Mouse (Mus musculus): Measurements from ENCODE around the gene Slc6a4. TPM values are rescaled to one million over a fixed set of nuclear protein-coding genes. Genes with fewer than 3 reads are reported as not detected.

Gene Slc6a4
- polyA plus RNA-seq, 2 experiments, result 1.6 to 2.4 TPM

DNA sequence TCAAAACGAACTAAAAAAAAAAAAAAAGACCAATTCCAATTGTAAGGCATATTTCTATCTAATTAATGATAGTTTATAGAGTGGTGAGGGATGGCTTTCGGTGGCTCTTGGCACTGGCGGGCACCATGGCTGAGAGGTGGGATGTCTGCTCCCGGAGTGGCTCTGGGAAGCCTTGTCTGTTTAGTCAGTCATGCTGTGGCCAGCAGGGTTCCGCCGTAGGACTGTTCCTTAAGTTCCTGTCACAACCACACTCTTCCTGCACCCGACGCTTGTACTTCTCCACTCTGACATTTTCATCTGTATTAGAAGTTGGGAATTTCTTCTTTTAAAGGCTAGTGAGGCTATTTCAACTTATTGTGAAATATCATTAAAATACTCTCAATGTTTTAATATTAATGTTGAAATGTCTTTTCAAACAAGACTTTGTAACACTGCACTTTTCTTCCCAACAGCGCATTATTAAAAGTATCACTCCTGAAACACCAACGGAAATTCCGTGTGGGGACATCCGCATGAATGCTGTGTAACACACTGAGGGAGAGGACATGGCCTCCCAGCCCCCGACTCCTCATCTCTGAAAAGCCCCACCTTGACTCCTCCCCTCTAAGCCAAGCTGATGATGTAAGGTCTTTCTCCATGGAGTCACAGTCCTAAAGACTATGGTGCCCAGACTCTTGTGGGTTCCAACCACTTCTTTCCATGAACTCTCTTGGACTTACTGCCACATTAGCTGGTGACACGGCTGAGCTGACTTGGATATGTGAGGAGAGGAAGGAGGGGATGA lies 32.9 kb downstream of the Slc6a4 start:
- TF ChIP-seq EP300 (IDR thresholded peaks at IDR 0.05; ENCODE audit: low read depth) (no peak), CTCF (IDR thresholded peaks at IDR 0.05; ENCODE audit: low read depth) (no peak)
- 35% methylated on average over 14 of the region's 14 CpGs for WGBS (ENCODE audit: insufficient replicate concordance)
- Histone ChIP-seq H3K4me3 (ENCODE audit: insufficient read depth in 1 of 2, low read depth in 2 of 2, low read length in 2 of 2) (no peak overlapping the region), H3K9me3 (ENCODE audit: control insufficient read depth, low read length) (no peaks in the 10 kb centered on the region), H3K4me1 (replicated peaks; ENCODE audit: control insufficient read depth in 2 of 2, insufficient read depth in 2 of 2, low read length in 1 of 2) (no peaks in the 10 kb centered on the region), H3K27ac (no peak overlapping the region), H3K36me3 (replicated peaks; ENCODE audit: control insufficient read depth, insufficient read depth, low read depth) (no peaks in the 10 kb centered on the region), H3K4me2 (ENCODE audit: low read depth) (no peak overlapping the region), H3K9ac (replicated peaks) (no peak overlapping the region), H3K27me3 (ENCODE audit: control insufficient read depth, insufficient read depth, low read length) (no peaks in the 10 kb centered on the region)
- ATAC-seq (ENCODE audit: insufficient read depth) (no peak), DNase-seq (ENCODE audit: low read depth in 3 of 3, low spot score in 3 of 3) (no peak)

DNA sequence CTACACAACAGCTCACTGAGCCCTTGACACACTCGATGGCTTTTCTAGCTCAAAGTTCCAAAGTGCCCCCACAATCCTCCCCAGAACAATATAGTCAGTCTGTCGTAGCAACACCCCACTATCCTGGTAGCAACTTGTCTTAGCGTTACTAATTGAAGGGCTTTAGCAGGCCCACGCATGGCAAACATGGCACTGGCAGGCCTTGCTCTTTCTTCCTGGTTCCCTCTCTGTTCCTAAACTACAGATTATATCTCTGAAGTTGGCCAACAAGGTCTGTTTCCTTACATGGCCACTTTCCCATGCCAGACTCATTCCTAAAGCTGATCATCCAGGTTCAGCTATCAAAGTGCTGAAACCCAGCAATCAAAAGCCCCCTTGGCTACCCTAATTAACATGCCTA lies 43.5 kb downstream of the Slc6a4 start:
- Histone ChIP-seq H3K4me2 (ENCODE audit: low read depth) (no peak overlapping the region), H3K4me1 (replicated peaks; ENCODE audit: control insufficient read depth in 2 of 2, insufficient read depth in 2 of 2, low read length in 1 of 2) (no peaks in the 10 kb centered on the region), H3K27ac (no peak overlapping the region), H3K36me3 (replicated peaks; ENCODE audit: control insufficient read depth, insufficient read depth, low read depth) (peaks cover 10% of the 10 kb centered on the region), H3K4me3 (ENCODE audit: insufficient read depth in 1 of 2, low read depth in 2 of 2, low read length in 2 of 2) (no peak overlapping the region), H3K9ac (replicated peaks) (no peak overlapping the region), H3K9me3 (ENCODE audit: control insufficient read depth, low read length) (no peaks in the 10 kb centered on the region), H3K27me3 (ENCODE audit: control insufficient read depth, insufficient read depth, low read length) (no peaks in the 10 kb centered on the region)
- DNase-seq (ENCODE audit: low read depth in 3 of 3, low spot score in 3 of 3) (no peak), ATAC-seq (ENCODE audit: insufficient read depth) (no peak)
- TF ChIP-seq CTCF (IDR thresholded peaks at IDR 0.05; ENCODE audit: low read depth) (no peak), EP300 (IDR thresholded peaks at IDR 0.05; ENCODE audit: low read depth) (no peak)
- 77% methylated on average over 4 of the region's 4 CpGs for WGBS (ENCODE audit: insufficient replicate concordance)

DNA sequence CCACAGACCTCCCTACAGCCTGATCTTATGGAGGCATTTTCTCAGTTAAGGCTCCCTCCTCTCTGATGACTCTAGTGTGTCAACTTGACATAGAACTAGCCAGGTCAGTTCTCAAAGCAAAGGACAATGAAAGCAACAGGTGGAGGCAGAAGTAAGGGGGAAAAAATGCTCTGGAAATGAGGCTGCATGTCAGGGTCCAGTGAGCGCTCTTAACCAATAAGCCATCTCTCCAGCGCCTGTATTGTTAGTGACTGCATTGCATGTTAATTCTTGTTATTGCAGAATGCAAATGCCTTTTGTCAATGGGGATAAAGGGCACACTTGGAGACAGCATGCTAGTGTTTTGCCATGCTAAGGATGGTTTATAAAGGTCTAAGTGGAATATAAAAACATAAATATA lies 44.4 kb downstream of the Slc6a4 start:
- H3K9me3 ChIP-seq (ENCODE audit: control insufficient read depth, low read length), result no peaks in the 10 kb centered on the region
- no peaks in the 10 kb centered on the region for H3K4me1 ChIP-seq (replicated peaks; ENCODE audit: control insufficient read depth in 2 of 2, insufficient read depth in 2 of 2, low read length in 1 of 2)
- no peak overlapping the region for H3K4me3 ChIP-seq (ENCODE audit: insufficient read depth in 1 of 2, low read depth in 2 of 2, low read length in 2 of 2)
- 80% methylated on average over 2 of the region's 2 CpGs for WGBS (ENCODE audit: insufficient replicate concordance)
- H3K4me2 ChIP-seq (ENCODE audit: low read depth), result no peak overlapping the region
- H3K36me3 ChIP-seq (replicated peaks; ENCODE audit: control insufficient read depth, insufficient read depth, low read depth), result peaks cover 12% of the 10 kb centered on the region
- ATAC-seq (ENCODE audit: insufficient read depth) (no peak), DNase-seq (ENCODE audit: low read depth in 3 of 3, low spot score in 3 of 3) (no peak)
- no peak overlapping the region for H3K27ac ChIP-seq
- H3K9ac ChIP-seq (replicated peaks), result no peak overlapping the region
- TF ChIP-seq EP300 (IDR thresholded peaks at IDR 0.05; ENCODE audit: low read depth), result no peak
- TF ChIP-seq CTCF (IDR thresholded peaks at IDR 0.05; ENCODE audit: low read depth), result no peak
- H3K27me3 ChIP-seq (ENCODE audit: control insufficient read depth, insufficient read depth, low read length), result no peaks in the 10 kb centered on the region

DNA sequence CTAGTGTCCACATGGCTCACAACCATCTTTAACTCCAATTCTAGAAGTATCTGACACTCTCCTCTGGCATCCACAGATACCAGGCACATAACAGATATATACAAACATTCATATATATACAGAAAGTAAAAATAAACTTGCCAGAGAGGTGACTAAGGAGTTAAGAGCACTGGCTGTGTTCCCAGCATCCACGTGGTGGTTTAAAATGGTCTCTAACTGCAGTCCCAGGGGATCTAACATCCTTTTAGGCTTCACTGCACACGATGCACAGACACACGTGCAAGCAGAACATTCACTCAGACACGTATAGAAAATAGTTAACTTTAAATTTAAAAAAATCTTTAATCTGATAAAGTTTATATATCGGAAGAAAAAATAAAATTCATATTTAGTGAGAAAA lies 63.5 kb downstream of the Slc6a4 start:
- TF ChIP-seq EP300 (IDR thresholded peaks at IDR 0.05; ENCODE audit: low read depth), result no peak
- no peak for TF ChIP-seq CTCF (IDR thresholded peaks at IDR 0.05; ENCODE audit: low read depth)
- Histone ChIP-seq H3K27ac (no peak overlapping the region), H3K4me2 (ENCODE audit: low read depth) (no peak overlapping the region), H3K4me1 (replicated peaks; ENCODE audit: control insufficient read depth in 2 of 2, insufficient read depth in 2 of 2, low read length in 1 of 2) (no peaks in the 10 kb centered on the region), H3K36me3 (replicated peaks; ENCODE audit: control insufficient read depth, insufficient read depth, low read depth) (no peaks in the 10 kb centered on the region), H3K27me3 (ENCODE audit: control insufficient read depth, insufficient read depth, low read length) (no peaks in the 10 kb centered on the region), H3K9me3 (ENCODE audit: control insufficient read depth, low read length) (no peaks in the 10 kb centered on the region), H3K9ac (replicated peaks) (no peak overlapping the region), H3K4me3 (ENCODE audit: insufficient read depth in 1 of 2, low read depth in 2 of 2, low read length in 2 of 2) (no peak overlapping the region)
- ATAC-seq (ENCODE audit: insufficient read depth) (no peak), DNase-seq (ENCODE audit: low read depth in 3 of 3, low spot score in 3 of 3) (no peak)
- 73% methylated on average over 5 of the region's 5 CpGs for WGBS (ENCODE audit: insufficient replicate concordance)

DNA sequence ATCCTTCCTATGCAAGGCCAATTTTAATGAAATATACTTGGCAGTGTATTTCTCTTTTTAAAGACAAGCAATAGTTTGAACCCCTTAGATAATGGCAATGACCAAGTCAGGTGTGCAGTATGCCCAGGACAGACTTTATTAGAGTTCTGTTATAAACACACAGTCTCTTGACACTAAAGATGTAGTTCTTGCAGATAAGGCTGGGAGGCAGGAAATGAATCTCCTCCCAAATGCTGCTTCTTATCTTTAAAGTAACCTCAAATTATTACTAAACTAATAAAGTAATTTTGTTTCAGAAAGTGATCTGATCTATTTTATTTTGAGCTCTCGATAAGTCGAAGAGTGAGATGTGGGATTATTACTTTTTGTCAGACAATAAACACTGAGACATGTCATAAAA lies 65.0 kb downstream of the Slc6a4 start:
- Histone ChIP-seq H3K27ac (no peak overlapping the region), H3K9me3 (ENCODE audit: control insufficient read depth, low read length) (no peaks in the 10 kb centered on the region), H3K9ac (replicated peaks) (no peak overlapping the region), H3K36me3 (replicated peaks; ENCODE audit: control insufficient read depth, insufficient read depth, low read depth) (no peaks in the 10 kb centered on the region), H3K27me3 (ENCODE audit: control insufficient read depth, insufficient read depth, low read length) (no peaks in the 10 kb centered on the region), H3K4me1 (replicated peaks; ENCODE audit: control insufficient read depth in 2 of 2, insufficient read depth in 2 of 2, low read length in 1 of 2) (no peaks in the 10 kb centered on the region), H3K4me2 (ENCODE audit: low read depth) (no peak overlapping the region), H3K4me3 (ENCODE audit: insufficient read depth in 1 of 2, low read depth in 2 of 2, low read length in 2 of 2) (no peak overlapping the region)
- WGBS (ENCODE audit: insufficient replicate concordance), result 70% methylated on average over 2 of the region's 2 CpGs
- ATAC-seq (ENCODE audit: insufficient read depth) (no peak), DNase-seq (ENCODE audit: low read depth in 3 of 3, low spot score in 3 of 3) (no peak)
- TF ChIP-seq CTCF (IDR thresholded peaks at IDR 0.05; ENCODE audit: low read depth) (no peak), EP300 (IDR thresholded peaks at IDR 0.05; ENCODE audit: low read depth) (no peak)
